Mouse (Mus musculus): ENCODE results near the gene Gipc2.
"Not testable (repeated sequence)": the region's sequence is repeated elsewhere in the genome, so short reads cannot be mapped to it uniquely, and the experiment has no call there.

Gene Gipc2

GRCm38 (mm10) chr3:152155296-152155948 is 10.6 kb downstream of the Gipc2 start:
- DNase-seq (ENCODE audit: low spot score): no peak

- no peak for DNase-seq (ENCODE audit: low spot score)
Observed at GRCm38 (mm10) chr3:152154095-152154494, 11.9 kb downstream of the Gipc2 start.

GRCm38 (mm10) chr3:152153152-152153551 is 12.9 kb downstream of the Gipc2 start:
- DNase-seq (ENCODE audit: low spot score): no peak

GRCm38 (mm10) chr3:152152483-152152804 is 13.6 kb downstream of the Gipc2 start:
- DNase-seq (ENCODE audit: low spot score): no peak

- DNase-seq (ENCODE audit: low spot score): no peak
Observed at GRCm38 (mm10) chr3:152151725-152152482, 14.1 kb downstream of the Gipc2 start.

GRCm38 (mm10) chr3:152149863-152150262 is 16.2 kb downstream of the Gipc2 start:
- no peak for DNase-seq (ENCODE audit: low spot score)

GRCm38 (mm10) chr3:152149449-152149848 is 16.6 kb downstream of the Gipc2 start:
- no peak for DNase-seq (ENCODE audit: low spot score)

- no peak for DNase-seq (ENCODE audit: low spot score)
Observed at GRCm38 (mm10) chr3:152147085-152147831, 18.8 kb downstream of the Gipc2 start.

- DNase-seq (ENCODE audit: low spot score): no peak
Observed at GRCm38 (mm10) chr3:152145186-152145585, 20.8 kb downstream of the Gipc2 start.

- DNase-seq (ENCODE audit: low spot score): no peak
Observed at GRCm38 (mm10) chr3:152142989-152143695, 22.9 kb downstream of the Gipc2 start.

GRCm38 (mm10) chr3:152142146-152142545 is 23.9 kb downstream of the Gipc2 start:
- DNase-seq (ENCODE audit: low spot score): no peak

- not testable (repeated sequence) for DNase-seq (ENCODE audit: low spot score)
Observed at GRCm38 (mm10) chr3:152139308-152139707, 26.7 kb downstream of the Gipc2 start.

- not testable (repeated sequence) for DNase-seq (ENCODE audit: low spot score)
Observed at GRCm38 (mm10) chr3:152136106-152136505, 29.9 kb downstream of the Gipc2 start.

- DNase-seq (ENCODE audit: low spot score): no peak
Observed at GRCm38 (mm10) chr3:152133621-152134020, 32.4 kb downstream of the Gipc2 start.

GRCm38 (mm10) chr3:152130963-152131362 is 35.1 kb downstream of the Gipc2 start:
- DNase-seq (ENCODE audit: low spot score): no peak

- not testable (repeated sequence) for DNase-seq (ENCODE audit: low spot score)
Observed at GRCm38 (mm10) chr3:152129426-152129825, 36.6 kb downstream of the Gipc2 start.

- DNase-seq (ENCODE audit: low spot score): no peak
Observed at GRCm38 (mm10) chr3:152128631-152129030, 37.4 kb downstream of the Gipc2 start.

- no peak for DNase-seq (ENCODE audit: low spot score)
Observed at GRCm38 (mm10) chr3:152127144-152127543, 38.9 kb downstream of the Gipc2 start.

GRCm38 (mm10) chr3:152122720-152123119 is 43.3 kb downstream of the Gipc2 start:
- DNase-seq (ENCODE audit: low spot score): no peak

GRCm38 (mm10) chr3:152122101-152122500 is 43.9 kb downstream of the Gipc2 start:
- no peak for DNase-seq (ENCODE audit: low spot score)

GRCm38 (mm10) chr3:152121169-152122009 is 44.6 kb downstream of the Gipc2 start:
- no peak for DNase-seq (ENCODE audit: low spot score)

All from ovary, postnatal 10 days (tissue).